Mouse (Mus musculus): ENCODE measurements around the gene Rheb. TPM values are rescaled to one million over a fixed set of nuclear protein-coding genes. Genes with fewer than 3 reads are reported as not detected.

Rheb gene
- total RNA-seq, 1 experiment, result 45.6 TPM

DNA sequence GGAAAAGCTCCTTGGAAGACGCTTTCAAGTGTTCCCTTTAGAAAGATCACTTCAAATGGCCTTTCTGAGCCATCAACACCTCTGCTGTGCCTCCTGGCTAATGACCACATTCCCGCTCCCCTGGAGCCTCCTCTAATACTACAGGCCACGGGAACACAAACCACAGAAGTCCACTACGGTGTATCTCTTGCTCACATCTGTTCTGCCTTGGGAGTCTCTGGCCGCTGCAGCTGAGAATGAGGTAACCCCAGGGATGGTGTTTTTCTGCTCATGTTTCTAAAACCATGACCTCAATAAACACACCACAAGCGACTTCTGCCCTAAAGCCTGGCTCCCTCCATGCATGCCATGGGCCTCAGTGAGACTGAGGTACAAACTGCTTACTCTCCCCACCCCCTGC, 30.8 kb upstream of the Rheb start:
- H3K9me3 ChIP-seq (ENCODE audit: control insufficient read depth, insufficient read depth, low read depth, low read length), result no peaks in the 10 kb centered on the region
- peaks cover 0 to 4% of the 10 kb centered on the region in 2 experiments; a peak in 1 of 4 replicates for H3K4me1 ChIP-seq (ENCODE audit: control insufficient read depth in 2 of 2, insufficient read depth in 2 of 2, low read length in 2 of 2, poor library complexity in 1 of 2)
- in situ Hi-C loops (cut with MboI; ENCODE audit: low sequenced_read_pairs in 2 of 2, unreplicated experiment in 2 of 2), result no loop called here
- no peak overlapping the region for H3K9ac ChIP-seq (ENCODE audit: insufficient read depth, low read depth, low read length, poor library complexity, severe bottlenecking)
- peaks cover 10% of the 10 kb centered on the region for H3K36me3 ChIP-seq (ENCODE audit: control insufficient read depth, insufficient read depth, low read length, poor library complexity, severe bottlenecking)
- no peak overlapping the region for H3K27ac ChIP-seq (ENCODE audit: insufficient read depth, low read depth, low read length, poor library complexity, severe bottlenecking)
- TF ChIP-seq HCFC1 (IDR thresholded peaks at IDR 0.05; ENCODE audit: borderline replicate concordance, insufficient read depth, low read length) (no peak), MAFK (IDR thresholded peaks at IDR 0.05; ENCODE audit: insufficient read depth, low read depth, low read length) (no peak), ZNF384 (IDR thresholded peaks at IDR 0.05; ENCODE audit: low read depth, low read length) (no peak), ZC3H11A (IDR thresholded peaks at IDR 0.05; ENCODE audit: borderline replicate concordance, low read depth, low read length) (no peak), CHD2 (IDR thresholded peaks at IDR 0.05; ENCODE audit: low read depth, low read length) (no peak)
- H3K4me3 ChIP-seq (ENCODE audit: insufficient read depth in 1 of 2, low read depth in 1 of 2, low read length in 2 of 2, poor library complexity in 1 of 2, severe bottlenecking in 1 of 2), result no peak overlapping the region
- DNase-seq (ENCODE audit: low read depth, low spot score), result no peak

DNA sequence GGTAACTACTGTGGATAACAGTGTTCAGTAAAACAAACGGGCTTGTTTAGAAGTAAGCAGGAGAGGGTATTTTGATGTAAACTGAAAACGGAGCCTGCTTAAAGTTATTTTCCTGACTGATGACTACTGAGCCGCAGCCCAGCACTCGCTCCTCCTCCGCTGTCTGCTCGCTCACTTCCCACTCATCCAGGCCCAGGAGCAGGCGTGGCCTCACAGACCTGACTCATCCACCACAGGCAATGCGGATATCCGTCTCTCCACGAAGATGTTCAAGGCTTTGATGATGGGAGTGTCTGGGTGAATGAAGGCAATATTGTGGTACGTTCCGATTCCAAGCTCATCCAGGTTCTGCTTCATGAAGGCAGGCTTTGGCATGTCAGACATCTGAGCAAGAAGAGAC, 28.9 kb upstream of the Rheb start:
- DNase-seq (ENCODE audit: low read depth, low spot score), result no peak
- in situ Hi-C loops (cut with MboI; ENCODE audit: low sequenced_read_pairs in 2 of 2, unreplicated experiment in 2 of 2), result no loop called here
- Histone ChIP-seq H3K9me3 (ENCODE audit: control insufficient read depth, insufficient read depth, low read depth, low read length) (no peaks in the 10 kb centered on the region), H3K9ac (ENCODE audit: insufficient read depth, low read depth, low read length, poor library complexity, severe bottlenecking) (no peak overlapping the region), H3K4me3 (ENCODE audit: insufficient read depth in 1 of 2, low read depth in 1 of 2, low read length in 2 of 2, poor library complexity in 1 of 2, severe bottlenecking in 1 of 2) (no peak overlapping the region), H3K36me3 (ENCODE audit: control insufficient read depth, insufficient read depth, low read length, poor library complexity, severe bottlenecking) (peaks cover 4% of the 10 kb centered on the region), H3K27ac (ENCODE audit: insufficient read depth, low read depth, low read length, poor library complexity, severe bottlenecking) (no peak overlapping the region), H3K4me1 (ENCODE audit: control insufficient read depth in 2 of 2, insufficient read depth in 2 of 2, low read length in 2 of 2, poor library complexity in 1 of 2) (peaks cover 0 to 4% of the 10 kb centered on the region in 2 experiments; a peak in 1 of 4 replicates)
- TF ChIP-seq MAFK (IDR thresholded peaks at IDR 0.05; ENCODE audit: insufficient read depth, low read depth, low read length), result no peak
- TF ChIP-seq ZC3H11A (IDR thresholded peaks at IDR 0.05; ENCODE audit: borderline replicate concordance, low read depth, low read length), result no peak
- no peak for TF ChIP-seq ZNF384 (IDR thresholded peaks at IDR 0.05; ENCODE audit: low read depth, low read length)
- no peak for TF ChIP-seq CHD2 (IDR thresholded peaks at IDR 0.05; ENCODE audit: low read depth, low read length)
- TF ChIP-seq HCFC1 (IDR thresholded peaks at IDR 0.05; ENCODE audit: borderline replicate concordance, insufficient read depth, low read length), result no peak

DNA sequence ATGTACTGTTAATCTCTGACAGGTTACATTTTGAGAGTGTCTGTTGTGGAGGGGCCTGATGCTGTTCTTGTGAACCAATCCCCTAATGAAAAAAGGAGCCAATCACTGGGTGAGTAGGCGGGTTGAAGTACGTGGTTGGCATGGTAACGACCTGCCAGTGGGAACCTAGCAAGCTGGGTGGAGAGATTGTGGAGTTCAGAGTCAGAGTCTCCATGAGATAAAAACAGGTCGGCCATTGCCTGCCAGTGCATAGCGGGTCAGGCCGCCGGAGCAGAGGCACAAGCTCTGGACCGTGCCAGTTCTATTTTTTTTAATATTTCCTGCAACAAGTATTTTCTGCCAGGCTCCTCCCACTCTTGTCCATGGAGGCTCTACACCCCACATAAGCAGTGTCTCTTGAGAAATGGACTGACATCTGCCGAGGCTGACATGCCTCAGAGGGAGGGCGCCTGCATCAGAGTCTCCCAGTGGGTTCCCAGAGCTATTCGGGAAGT, 27.4 kb upstream of the Rheb start:
- peak; percentile 24 for DNase-seq (ENCODE audit: low read depth, low spot score)
- in situ Hi-C loops (cut with MboI; ENCODE audit: low sequenced_read_pairs in 2 of 2, unreplicated experiment in 2 of 2), result no loop called here
- no peak for TF ChIP-seq CHD2 (IDR thresholded peaks at IDR 0.05; ENCODE audit: low read depth, low read length)
- no peak for TF ChIP-seq HCFC1 (IDR thresholded peaks at IDR 0.05; ENCODE audit: borderline replicate concordance, insufficient read depth, low read length)
- TF ChIP-seq ZC3H11A (IDR thresholded peaks at IDR 0.05; ENCODE audit: borderline replicate concordance, low read depth, low read length), result no peak
- no peak for TF ChIP-seq MAFK (IDR thresholded peaks at IDR 0.05; ENCODE audit: insufficient read depth, low read depth, low read length)

DNA sequence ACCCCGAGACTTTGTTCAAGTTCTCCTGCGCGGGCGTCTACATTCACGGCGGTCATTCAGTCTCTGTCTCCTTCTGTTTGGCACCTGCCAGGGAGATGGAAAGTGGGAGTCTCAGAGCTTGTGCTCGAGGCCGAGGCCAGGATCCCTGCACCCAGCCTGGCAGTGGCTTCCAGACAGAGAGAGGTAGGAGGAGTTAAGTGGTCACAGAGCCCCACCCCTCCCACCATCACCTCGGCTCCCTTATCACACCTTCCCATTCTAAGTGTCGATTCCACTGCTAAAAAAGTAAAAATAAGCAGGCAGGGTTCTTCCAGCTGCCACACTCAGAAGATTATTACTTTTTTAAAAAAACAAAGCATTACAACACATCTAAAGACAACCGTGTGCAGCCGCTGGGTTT, 21.4 kb upstream of the Rheb start:
- Histone ChIP-seq H3K27ac (ENCODE audit: insufficient read depth, low read depth, low read length, poor library complexity, severe bottlenecking) (no peak overlapping the region), H3K4me3 (ENCODE audit: insufficient read depth in 1 of 2, low read depth in 1 of 2, low read length in 2 of 2, poor library complexity in 1 of 2, severe bottlenecking in 1 of 2) (peak overlapping the region in 1 of 2 experiments; percentile 26; a peak in 1 of 4 replicates), H3K9ac (ENCODE audit: insufficient read depth, low read depth, low read length, poor library complexity, severe bottlenecking) (no peak overlapping the region), H3K4me1 (ENCODE audit: control insufficient read depth in 2 of 2, insufficient read depth in 2 of 2, low read length in 2 of 2, poor library complexity in 1 of 2) (no peaks in the 10 kb centered on the region), H3K36me3 (ENCODE audit: control insufficient read depth, insufficient read depth, low read length, poor library complexity, severe bottlenecking) (peaks cover under 1% of the 10 kb centered on the region; the same call in 1 of the 2 replicates), H3K9me3 (ENCODE audit: control insufficient read depth, insufficient read depth, low read depth, low read length) (no peaks in the 10 kb centered on the region)
- in situ Hi-C loops (cut with MboI; ENCODE audit: low sequenced_read_pairs in 2 of 2, unreplicated experiment in 2 of 2), result no loop called here
- TF ChIP-seq ZNF384 (IDR thresholded peaks at IDR 0.05; ENCODE audit: low read depth, low read length) (no peak), CHD2 (IDR thresholded peaks at IDR 0.05; ENCODE audit: low read depth, low read length) (no peak), ZC3H11A (IDR thresholded peaks at IDR 0.05; ENCODE audit: borderline replicate concordance, low read depth, low read length) (no peak), HCFC1 (IDR thresholded peaks at IDR 0.05; ENCODE audit: borderline replicate concordance, insufficient read depth, low read length) (no peak), MAFK (IDR thresholded peaks at IDR 0.05; ENCODE audit: insufficient read depth, low read depth, low read length) (no peak)
- no peak for DNase-seq (ENCODE audit: low read depth, low spot score)

More for the DNA sequence above, 27.4 kb upstream of the Rheb start:
- Histone ChIP-seq H3K4me3 (ENCODE audit: insufficient read depth in 1 of 2, low read depth in 1 of 2, low read length in 2 of 2, poor library complexity in 1 of 2, severe bottlenecking in 1 of 2) (no peak overlapping the region), H3K27ac (ENCODE audit: insufficient read depth, low read depth, low read length, poor library complexity, severe bottlenecking) (no peak overlapping the region), H3K9ac (ENCODE audit: insufficient read depth, low read depth, low read length, poor library complexity, severe bottlenecking) (no peak overlapping the region), H3K9me3 (ENCODE audit: control insufficient read depth, insufficient read depth, low read depth, low read length) (no peaks in the 10 kb centered on the region), H3K36me3 (ENCODE audit: control insufficient read depth, insufficient read depth, low read length, poor library complexity, severe bottlenecking) (peaks cover 3% of the 10 kb centered on the region), H3K4me1 (ENCODE audit: control insufficient read depth in 2 of 2, insufficient read depth in 2 of 2, low read length in 2 of 2, poor library complexity in 1 of 2) (peaks cover 0 to 4% of the 10 kb centered on the region in 2 experiments; a peak in 1 of 4 replicates)
